In the genomic region with DNA sequence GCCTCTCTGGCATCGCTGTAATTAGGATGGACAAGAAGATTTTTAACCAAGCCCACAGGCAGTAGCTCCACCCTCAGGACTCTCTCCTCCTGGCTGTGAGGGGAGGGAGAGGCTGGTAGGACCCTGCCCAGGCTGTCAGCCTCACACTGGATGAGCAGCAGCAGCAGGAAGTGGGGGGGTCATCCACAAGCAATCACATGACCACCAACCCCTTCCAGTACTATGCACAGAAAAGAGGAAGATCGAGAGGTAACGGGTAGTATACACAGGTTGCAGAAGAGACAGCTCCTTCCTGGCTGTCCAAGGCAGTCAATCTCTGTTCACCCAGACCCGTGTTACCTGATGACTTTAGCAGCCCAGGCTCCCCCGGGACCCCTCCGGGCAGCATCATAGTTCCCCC, we compare ENCODE assay signal across 26 mouse cellular contexts. TPM values are rescaled to one million over a fixed set of nuclear protein-coding genes. Genes with fewer than 3 reads are reported as not detected.
DNase-seq lines count a peak whose midpoint lies in the region; ATAC-seq and TF ChIP-seq lines count a peak whose summit lies in the region.
"Had no signal": no experiment of that assay in that cellular context is flagged by ENCODE, and none has a peak within 500 bp of the region (broad histone marks: within the 10 kb centered on the region; RNA-seq: fewer than 3 reads in every experiment).

No protein-coding gene starts in this region.

- H3K27me3 ChIP-seq in embryonic facial prominence, embryonic 13.5 days = no peaks in the 10 kb centered on the region
- H3K27me3 ChIP-seq in embryonic facial prominence, embryonic 10.5 days (replicated peaks; ENCODE audit: low read depth, poor library complexity, severe bottlenecking) = no peaks in the 10 kb centered on the region
- H3K27me3 ChIP-seq in lung, postnatal 0 days (replicated peaks; ENCODE audit: insufficient read depth, low read length) = 0 out of 2 replicates have a peak, but pooled peaks cover 4% of the 10 kb centered on the region
- H3K27me3 ChIP-seq: midbrain, embryonic 13.5 days; Patski had no signal

- no peak for ATAC-seq in embryonic facial prominence, embryonic 13.5 days (ENCODE audit: insufficient number of reproducible peaks, insufficient read depth, low FRiP score, low TSS enrichment, low read depth)
- peak; percentile 74 for ATAC-seq in common myeloid progenitor, adult 5-6 weeks (replicated peaks; ENCODE audit: low read depth, poor library complexity, severe bottlenecking)
- no peak for ATAC-seq in lung, postnatal 0 days
- ATAC-seq: forebrain, embryonic 16.5 days; inflammation-experienced regulatory T-cells, adult 6 months; midbrain, embryonic 13.5 days; Patski had no signal

- TF ChIP-seq EP300 in lung, postnatal 0 days (IDR thresholded peaks at IDR 0.05) = no peak

- no peak for TF ChIP-seq CTCF in lung, postnatal 0 days (IDR thresholded peaks at IDR 0.05)

- H3K9me3 ChIP-seq in embryonic facial prominence, embryonic 13.5 days = no peaks in the 10 kb centered on the region
- H3K9me3 ChIP-seq in embryonic facial prominence, embryonic 10.5 days = no peaks in the 10 kb centered on the region
- H3K9me3 ChIP-seq in lung, postnatal 0 days (ENCODE audit: low read length) = no peaks in the 10 kb centered on the region
- H3K9me3 ChIP-seq: heart, embryonic 15.5 days; hindbrain, embryonic 10.5 days; limb, embryonic 15.5 days; midbrain, embryonic 13.5 days had no signal

- H3K36me3 ChIP-seq in embryonic facial prominence, embryonic 13.5 days = peaks cover 8% of the 10 kb centered on the region
- H3K36me3 ChIP-seq in embryonic facial prominence, embryonic 10.5 days (replicated peaks) = peaks cover 17% of the 10 kb centered on the region
- 0 out of 2 replicates have a peak, but pooled peaks cover 5% of the 10 kb centered on the region for H3K36me3 ChIP-seq in lung, postnatal 0 days (ENCODE audit: insufficient read depth, low read length)

- peak overlapping the region; percentile 28; the same call in 1 of the 2 replicates for H3K9ac ChIP-seq in embryonic facial prominence, embryonic 13.5 days
- no peak overlapping the region for H3K9ac ChIP-seq in lung, postnatal 0 days (replicated peaks; ENCODE audit: low read depth)
- H3K9ac ChIP-seq: heart, embryonic 15.5 days; limb, embryonic 15.5 days; midbrain, embryonic 13.5 days had no signal

- no peak overlapping the region for H3K4me3 ChIP-seq in embryonic facial prominence, embryonic 13.5 days
- no peak overlapping the region for H3K4me3 ChIP-seq in embryonic facial prominence, embryonic 10.5 days
- H3K4me3 ChIP-seq in lung, postnatal 0 days (ENCODE audit: low read depth, low read length) = no peak overlapping the region
- H3K4me3 ChIP-seq: gastrocnemius, adult 2 months; heart, embryonic 15.5 days; hindbrain, embryonic 10.5 days; limb, embryonic 15.5 days; midbrain, embryonic 13.5 days; myocyte had no signal

- no peak overlapping the region for H3K4me2 ChIP-seq in embryonic facial prominence, embryonic 13.5 days
- H3K4me2 ChIP-seq in lung, postnatal 0 days (replicated peaks; ENCODE audit: low read depth, low read length) = no peak overlapping the region
- H3K4me2 ChIP-seq: heart, embryonic 15.5 days; limb, embryonic 15.5 days; midbrain, embryonic 13.5 days had no signal

- DNase-seq in embryonic facial prominence, embryonic 10.5 days (ENCODE audit: low spot score) = no peak
- peak; percentile 75 for DNase-seq in 416B (ENCODE audit: low read depth)
- peak; percentile 23 for DNase-seq in naive thymus-derived CD4-positive, alpha-beta T cell, adult 2 months (ENCODE audit: low read depth)
- DNase-seq in lung, postnatal 0 days (ENCODE audit: low spot score) = no peak
- no peak for DNase-seq in layer of hippocampus, postnatal 25 days (ENCODE audit: extremely low spot score in 1 of 2, low spot score in 1 of 2)
- DNase-seq in cerebellum, adult 9-11 months = no peak
- DNase-seq: adrenal gland, postnatal 25 days; cerebellum, postnatal 14 days; gastrocnemius, adult 2 months; heart, adult 11 months; layer of hippocampus, postnatal 36 days; lung, adult 18-20 months; lung, postnatal 4 days had no signal

- H3K27ac ChIP-seq in embryonic facial prominence, embryonic 13.5 days = no peak overlapping the region
- H3K27ac ChIP-seq in embryonic facial prominence, embryonic 10.5 days (replicated peaks) = no peak overlapping the region
- no peak overlapping the region for H3K27ac ChIP-seq in lung, postnatal 0 days (ENCODE audit: low read length)
- H3K27ac ChIP-seq: gastrocnemius, adult 2 months; heart, embryonic 15.5 days; hindbrain, embryonic 10.5 days; limb, embryonic 15.5 days; midbrain, embryonic 13.5 days had no signal

- WGBS in embryonic facial prominence, embryonic 13.5 days = 68% methylated on average over 6 of the region's 6 CpGs
- 72% methylated on average over 6 of the region's 6 CpGs for WGBS in embryonic facial prominence, embryonic 10.5 days
- WGBS in lung, postnatal 0 days = 57% methylated on average over 6 of the region's 6 CpGs

- peaks cover 8% of the 10 kb centered on the region for H3K4me1 ChIP-seq in embryonic facial prominence, embryonic 13.5 days
- peaks cover 13% of the 10 kb centered on the region for H3K4me1 ChIP-seq in embryonic facial prominence, embryonic 10.5 days
- peaks cover 7% of the 10 kb centered on the region; the same call in 1 of the 2 replicates for H3K4me1 ChIP-seq in lung, postnatal 0 days (ENCODE audit: insufficient read depth, low read depth, low read length)
- H3K4me1 ChIP-seq: limb, embryonic 15.5 days had no signal

RNA-seq across cellular contexts. Expression of gene Saal1, which starts 1.8 kb away (rescaled TPM):
- 33.3 and 35.8 TPM in 2 replicates for polyA plus RNA-seq in embryonic facial prominence, embryonic 13.5 days (2015; fragmentation: Nextera tagmentation; extraction: Ambion mirVana)
- 40.7 and 46.0 TPM in 2 replicates for polyA plus RNA-seq in embryonic facial prominence, embryonic 10.5 days (2016; fragmentation: Nextera tagmentation; extraction: Ambion mirVana)
- 14.6 and 18.5 TPM in 2 replicates for total RNA-seq in common myeloid progenitor, adult 5-6 weeks (2017)
- polyA plus RNA-seq in lung, postnatal 0 days (2015; fragmentation: Nextera tagmentation; extraction: Ambion mirVana) = 9.5 and 11.1 TPM in 2 replicates
- total RNA-seq in layer of hippocampus, postnatal 25 days (2021) = 10 to 100 TPM in 1 of 2 experiments, 1 to 10 TPM in 1; 9.5 to 10.6 TPM

RNA-seq across cellular contexts. Expression of gene Saa3, which starts 3.2 kb away (rescaled TPM):
- 0.11 and 0.13 TPM in 2 replicates for polyA plus RNA-seq in embryonic facial prominence, embryonic 13.5 days (2015; fragmentation: Nextera tagmentation; extraction: Ambion mirVana)
- polyA plus RNA-seq in embryonic facial prominence, embryonic 10.5 days (2016; fragmentation: Nextera tagmentation; extraction: Ambion mirVana) = not detected in 2 replicates
- 3.8 TPM in 1 of 2 replicates, not detected in the other for total RNA-seq in common myeloid progenitor, adult 5-6 weeks (2017)
- polyA plus RNA-seq in lung, postnatal 0 days (2015; fragmentation: Nextera tagmentation; extraction: Ambion mirVana) = 34.2 and 98.7 TPM in 2 replicates
- total RNA-seq in layer of hippocampus, postnatal 25 days (2021) = not detected
- total RNA-seq: gastrocnemius, adult 2 months; layer of hippocampus, postnatal 36 days had no signal
- polyA plus RNA-seq: embryonic facial prominence, embryonic 11.5 days; hindbrain, embryonic 10.5 days; inflammation-experienced regulatory T-cells, adult 6 months; kidney, embryonic 14.5 days had no signal

RNA-seq across cellular contexts. Expression of gene Saa4, which starts 20.2 kb away (rescaled TPM):
- 0.21 TPM in 1 of 2 replicates, not detected in the other for polyA plus RNA-seq in embryonic facial prominence, embryonic 13.5 days (2015; fragmentation: Nextera tagmentation; extraction: Ambion mirVana)
- not detected in 2 replicates for polyA plus RNA-seq in embryonic facial prominence, embryonic 10.5 days (2016; fragmentation: Nextera tagmentation; extraction: Ambion mirVana)
- not detected in 2 replicates for total RNA-seq in common myeloid progenitor, adult 5-6 weeks (2017)
- polyA plus RNA-seq in lung, postnatal 0 days (2015; fragmentation: Nextera tagmentation; extraction: Ambion mirVana) = not detected in 2 replicates
- total RNA-seq in layer of hippocampus, postnatal 25 days (2021) = not detected
- total RNA-seq: adrenal gland, postnatal 25 days; gastrocnemius, adult 2 months; layer of hippocampus, postnatal 36 days; left cerebral cortex, postnatal 25 days had no signal
- polyA plus RNA-seq: embryonic facial prominence, embryonic 11.5 days; forebrain, embryonic 16.5 days; heart, embryonic 15.5 days; hindbrain, embryonic 10.5 days; inflammation-experienced regulatory T-cells, adult 6 months; kidney, embryonic 14.5 days; limb, embryonic 15.5 days; midbrain, embryonic 13.5 days; myocyte; Patski had no signal

RNA-seq across cellular contexts. Expression of gene Saa1, which starts 30.5 kb away (rescaled TPM):
- 0.78 TPM in 1 of 2 replicates, not detected in the other for polyA plus RNA-seq in embryonic facial prominence, embryonic 13.5 days (2015; fragmentation: Nextera tagmentation; extraction: Ambion mirVana)
- polyA plus RNA-seq in embryonic facial prominence, embryonic 10.5 days (2016; fragmentation: Nextera tagmentation; extraction: Ambion mirVana) = 1.3 and 1.5 TPM in 2 replicates
- total RNA-seq in common myeloid progenitor, adult 5-6 weeks (2017) = not detected in 2 replicates
- polyA plus RNA-seq in lung, postnatal 0 days (2015; fragmentation: Nextera tagmentation; extraction: Ambion mirVana) = 0.65 and 0.69 TPM in 2 replicates
- not detected for total RNA-seq in layer of hippocampus, postnatal 25 days (2021)
- total RNA-seq: adrenal gland, postnatal 25 days; gastrocnemius, adult 2 months; layer of hippocampus, postnatal 36 days; left cerebral cortex, postnatal 25 days had no signal
- polyA plus RNA-seq: forebrain, embryonic 16.5 days; heart, embryonic 15.5 days; inflammation-experienced regulatory T-cells, adult 6 months; midbrain, embryonic 13.5 days; myocyte; Patski had no signal

RNA-seq across cellular contexts. Expression of gene Saa2, which starts 39.3 kb away (rescaled TPM):
- not detected in 2 replicates for polyA plus RNA-seq in embryonic facial prominence, embryonic 13.5 days (2015; fragmentation: Nextera tagmentation; extraction: Ambion mirVana)
- 1.5 and 1.8 TPM in 2 replicates for polyA plus RNA-seq in embryonic facial prominence, embryonic 10.5 days (2016; fragmentation: Nextera tagmentation; extraction: Ambion mirVana)
- total RNA-seq in common myeloid progenitor, adult 5-6 weeks (2017) = not detected in 2 replicates
- polyA plus RNA-seq in lung, postnatal 0 days (2015; fragmentation: Nextera tagmentation; extraction: Ambion mirVana) = 1.0 TPM in 1 of 2 replicates, not detected in the other
- total RNA-seq in layer of hippocampus, postnatal 25 days (2021) = not detected
- total RNA-seq: adrenal gland, postnatal 25 days; gastrocnemius, adult 2 months; layer of hippocampus, postnatal 36 days; left cerebral cortex, postnatal 25 days had no signal
- polyA plus RNA-seq: forebrain, embryonic 16.5 days; heart, embryonic 15.5 days; inflammation-experienced regulatory T-cells, adult 6 months; kidney, embryonic 14.5 days; midbrain, embryonic 13.5 days; myocyte had no signal

Comparison
In these comparisons a context has a peak if more than half of its experiments do, and no peak if none do; other contexts are left out.
1. DNase-seq: peak in 416B (single experiment) and naive thymus-derived CD4-positive, alpha-beta T cell, adult 2 months (single experiment); none in embryonic facial prominence, embryonic 10.5 days (single experiment), lung, postnatal 0 days (single experiment), layer of hippocampus, postnatal 25 days (0 of 2) and cerebellum, adult 9-11 months (single experiment).
2. RNA of gene Saa3, which starts 3.2 kb away (polyA plus RNA-seq): 34.2 to 98.7 TPM in lung, postnatal 0 days; 0.11 to 0.13 TPM in embryonic facial prominence, embryonic 13.5 days and not detected in embryonic facial prominence, embryonic 10.5 days; every median in the first group is over 10 times any median in the second.